Mouse (Mus musculus): ENCODE results near the gene Plekhg5. TPM values are rescaled to one million over a fixed set of nuclear protein-coding genes. Genes with fewer than 3 reads are reported as not detected.
A peak's percentile ranks its signal among the peaks of the same experiment; 100 is the strongest.

Plekhg5 gene
- polyA plus RNA-seq, 1 experiment, result 11.8 TPM

GRCm38 (mm10) chr4:152086505-152087210 lies 14.4 kb downstream of the Plekhg5 start:
- peak overlapping the region; percentile 5 for H3K4me3 ChIP-seq (replicated peaks; ENCODE audit: insufficient read depth, low read depth, low read length)
- no peaks in the 10 kb centered on the region; the same call in 1 of the 2 replicates for H3K27me3 ChIP-seq (ENCODE audit: control insufficient read depth, insufficient read depth, low read length)
- no peak for DNase-seq
- WGBS, result 1% methylated on average over 82 of the region's 92 CpGs
- TF ChIP-seq CTCF (IDR thresholded peaks at IDR 0.05; ENCODE audit: borderline replicate concordance, insufficient read depth, low read depth, low read length) (no peak), POLR2A (IDR thresholded peaks at IDR 0.05; ENCODE audit: borderline replicate concordance, insufficient read depth, low read length) (no peak)
- no peaks in the 10 kb centered on the region; the same call in 1 of the 2 replicates for H3K4me1 ChIP-seq (ENCODE audit: control insufficient read depth, insufficient read depth, low read length)
- no peak overlapping the region for H3K27ac ChIP-seq (ENCODE audit: insufficient read depth, low read length)

DNA sequence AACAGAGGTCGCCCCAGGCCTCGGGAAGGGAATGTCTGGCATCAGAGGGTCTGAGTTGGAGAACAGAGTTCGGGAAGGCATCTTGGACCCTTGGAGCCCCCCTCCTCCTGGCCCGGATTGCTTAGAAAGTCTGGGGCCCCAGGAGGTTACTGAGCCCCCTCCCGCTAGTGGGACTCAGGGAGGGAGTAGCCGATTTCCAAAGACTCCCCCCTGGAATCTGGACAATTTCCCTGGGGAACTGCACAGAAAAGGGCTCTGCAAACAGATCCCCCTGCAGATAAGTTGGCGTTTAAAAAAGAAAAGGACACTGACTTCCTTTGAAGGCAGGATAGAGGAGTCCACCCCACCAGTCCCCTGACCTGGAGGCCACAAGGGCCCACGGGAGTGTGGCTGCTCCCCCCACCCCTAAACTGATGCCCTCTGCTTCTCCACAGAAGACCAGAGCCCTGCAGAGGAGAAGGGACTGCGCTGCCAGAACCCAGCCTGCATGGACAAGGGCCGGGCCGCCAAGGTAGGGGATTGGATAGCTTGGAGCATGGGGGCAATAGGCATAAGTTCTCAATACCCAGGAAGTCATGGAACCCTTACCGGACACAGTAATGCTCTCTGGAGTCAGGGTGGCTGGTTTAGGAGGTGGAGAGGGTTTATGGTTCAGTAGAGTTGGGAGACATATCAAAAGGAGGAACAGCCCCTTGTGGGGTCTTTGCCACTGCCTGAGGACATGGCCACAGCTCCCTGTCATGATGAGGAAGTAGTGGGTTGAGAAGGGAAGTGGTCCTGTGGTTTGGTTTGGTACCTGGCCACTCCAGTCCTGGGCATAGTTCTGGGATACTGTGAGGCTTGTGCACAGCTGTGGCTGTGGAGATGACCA lies 15.1 kb downstream of the Plekhg5 start:
- 21% methylated on average over 12 of the region's 12 CpGs for WGBS

GRCm38 (mm10) chr4:152088133-152088532 lies 15.8 kb downstream of the Plekhg5 start:
- Histone ChIP-seq H3K27me3 (ENCODE audit: control insufficient read depth, insufficient read depth, low read length) (no peaks in the 10 kb centered on the region; the same call in 1 of the 2 replicates), H3K4me3 (replicated peaks; ENCODE audit: insufficient read depth, low read depth, low read length) (no peak overlapping the region)

More for the DNA sequence above, 15.1 kb downstream of the Plekhg5 start:
- Histone ChIP-seq H3K27ac (ENCODE audit: insufficient read depth, low read length) (no peak overlapping the region), H3K4me3 (replicated peaks; ENCODE audit: insufficient read depth, low read depth, low read length) (peak overlapping the region; percentile 5), H3K27me3 (ENCODE audit: control insufficient read depth, insufficient read depth, low read length) (no peaks in the 10 kb centered on the region; the same call in 1 of the 2 replicates), H3K4me1 (ENCODE audit: control insufficient read depth, insufficient read depth, low read length) (no peaks in the 10 kb centered on the region; the same call in 1 of the 2 replicates)
- no peak for TF ChIP-seq CTCF (IDR thresholded peaks at IDR 0.05; ENCODE audit: borderline replicate concordance, insufficient read depth, low read depth, low read length)
- no peak for TF ChIP-seq POLR2A (IDR thresholded peaks at IDR 0.05; ENCODE audit: borderline replicate concordance, insufficient read depth, low read length)
- no peak for DNase-seq

DNA sequence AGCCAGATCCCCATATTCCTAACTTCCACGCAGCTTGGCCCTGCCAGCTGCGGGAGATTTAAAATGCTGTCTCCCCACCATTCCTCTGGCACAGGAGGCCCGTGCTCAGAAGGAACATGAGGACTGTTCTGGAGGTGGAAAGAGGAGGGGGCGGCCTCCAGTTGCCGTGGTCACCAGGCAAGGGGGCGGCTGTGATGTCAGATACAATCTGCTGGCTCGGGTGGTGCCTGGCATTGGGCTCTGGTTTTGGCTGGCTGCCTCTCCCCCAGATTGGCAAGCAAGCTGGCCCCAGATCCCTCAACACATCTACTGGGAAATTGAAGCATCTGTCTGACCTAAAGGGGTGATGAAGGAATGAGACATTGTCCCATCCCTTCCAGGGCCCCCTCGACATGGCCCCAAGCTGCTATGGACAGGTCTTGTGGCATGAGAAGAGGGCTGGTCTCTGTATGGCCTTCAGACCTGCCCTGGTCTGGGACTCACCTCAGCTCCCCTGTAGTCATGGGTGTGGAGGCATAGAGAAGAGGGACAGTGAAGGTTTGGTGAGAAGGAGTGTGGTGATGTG lies 16.3 kb downstream of the Plekhg5 start:
- no peak for DNase-seq
- Histone ChIP-seq H3K27me3 (ENCODE audit: control insufficient read depth, insufficient read depth, low read length) (no peaks in the 10 kb centered on the region; the same call in 1 of the 2 replicates), H3K4me1 (ENCODE audit: control insufficient read depth, insufficient read depth, low read length) (no peaks in the 10 kb centered on the region; the same call in 1 of the 2 replicates), H3K27ac (ENCODE audit: insufficient read depth, low read length) (no peak overlapping the region), H3K4me3 (replicated peaks; ENCODE audit: insufficient read depth, low read depth, low read length) (no peak overlapping the region)
- 29% methylated on average over 8 of the region's 8 CpGs for WGBS
- TF ChIP-seq POLR2A (IDR thresholded peaks at IDR 0.05; ENCODE audit: borderline replicate concordance, insufficient read depth, low read length) (no peak), CTCF (IDR thresholded peaks at IDR 0.05; ENCODE audit: borderline replicate concordance, insufficient read depth, low read depth, low read length) (no peak)

More at GRCm38 (mm10) chr4:152088133-152088532, 15.8 kb downstream of the Plekhg5 start:
- no peaks in the 10 kb centered on the region; the same call in 1 of the 2 replicates for H3K4me1 ChIP-seq (ENCODE audit: control insufficient read depth, insufficient read depth, low read length)
- 9% methylated on average over 4 of the region's 4 CpGs for WGBS
- TF ChIP-seq CTCF (IDR thresholded peaks at IDR 0.05; ENCODE audit: borderline replicate concordance, insufficient read depth, low read depth, low read length) (no peak), POLR2A (IDR thresholded peaks at IDR 0.05; ENCODE audit: borderline replicate concordance, insufficient read depth, low read length) (no peak)
- no peak for DNase-seq
- no peak overlapping the region for H3K27ac ChIP-seq (ENCODE audit: insufficient read depth, low read length)

- Histone ChIP-seq H3K4me1 (ENCODE audit: control insufficient read depth, insufficient read depth, low read length) (no peaks in the 10 kb centered on the region; the same call in 1 of the 2 replicates), H3K27me3 (ENCODE audit: control insufficient read depth, insufficient read depth, low read length) (no peaks in the 10 kb centered on the region; the same call in 1 of the 2 replicates), H3K27ac (ENCODE audit: insufficient read depth, low read length) (no peak overlapping the region), H3K4me3 (replicated peaks; ENCODE audit: insufficient read depth, low read depth, low read length) (no peak overlapping the region)
- TF ChIP-seq POLR2A (IDR thresholded peaks at IDR 0.05; ENCODE audit: borderline replicate concordance, insufficient read depth, low read length), result no peak
- no peak for TF ChIP-seq CTCF (IDR thresholded peaks at IDR 0.05; ENCODE audit: borderline replicate concordance, insufficient read depth, low read depth, low read length)
- WGBS, result 86% methylated on average over 9 of the region's 9 CpGs
- no peak for DNase-seq
Measured at GRCm38 (mm10) chr4:152090191-152090590, 17.9 kb downstream of the Plekhg5 start.

DNA sequence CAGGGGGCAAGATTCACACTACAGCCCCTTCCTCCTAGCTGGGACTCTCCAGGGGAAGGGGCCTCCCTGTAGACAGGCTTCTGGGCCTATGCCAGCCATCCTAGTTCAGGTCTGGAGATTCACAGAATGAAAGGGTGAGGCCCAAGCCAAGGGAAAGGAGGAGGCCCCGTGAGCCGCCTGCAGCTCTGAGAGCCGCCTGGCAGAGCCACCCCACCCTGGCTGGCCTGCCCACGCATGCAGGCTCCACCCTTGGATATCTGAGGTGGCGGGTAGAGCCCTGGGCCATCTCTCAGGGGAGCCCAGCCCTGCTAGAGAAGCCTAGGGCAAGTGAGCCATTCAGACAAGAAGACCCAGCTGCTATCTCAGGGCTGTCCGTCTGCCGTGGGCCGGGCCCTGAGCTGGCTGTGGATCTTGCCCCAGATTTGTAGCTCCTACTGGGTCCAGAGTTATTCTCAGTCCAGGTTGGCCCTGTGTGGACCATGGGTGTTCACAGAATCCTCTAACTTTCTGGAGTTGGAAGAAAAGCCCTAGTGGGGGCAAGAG lies 20.5 kb downstream of the Plekhg5 start:
- DNase-seq, result no peak
- Histone ChIP-seq H3K27me3 (ENCODE audit: control insufficient read depth, insufficient read depth, low read length) (no peaks in the 10 kb centered on the region), H3K27ac (ENCODE audit: insufficient read depth, low read length) (no peak overlapping the region), H3K4me1 (ENCODE audit: control insufficient read depth, insufficient read depth, low read length) (peaks cover 1% of the 10 kb centered on the region; the same call in 1 of the 2 replicates), H3K4me3 (replicated peaks; ENCODE audit: insufficient read depth, low read depth, low read length) (no peak overlapping the region)
- TF ChIP-seq POLR2A (IDR thresholded peaks at IDR 0.05; ENCODE audit: borderline replicate concordance, insufficient read depth, low read length) (no peak), CTCF (IDR thresholded peaks at IDR 0.05; ENCODE audit: borderline replicate concordance, insufficient read depth, low read depth, low read length) (no peak)
- 48% methylated on average over 8 of the region's 8 CpGs for WGBS

DNA sequence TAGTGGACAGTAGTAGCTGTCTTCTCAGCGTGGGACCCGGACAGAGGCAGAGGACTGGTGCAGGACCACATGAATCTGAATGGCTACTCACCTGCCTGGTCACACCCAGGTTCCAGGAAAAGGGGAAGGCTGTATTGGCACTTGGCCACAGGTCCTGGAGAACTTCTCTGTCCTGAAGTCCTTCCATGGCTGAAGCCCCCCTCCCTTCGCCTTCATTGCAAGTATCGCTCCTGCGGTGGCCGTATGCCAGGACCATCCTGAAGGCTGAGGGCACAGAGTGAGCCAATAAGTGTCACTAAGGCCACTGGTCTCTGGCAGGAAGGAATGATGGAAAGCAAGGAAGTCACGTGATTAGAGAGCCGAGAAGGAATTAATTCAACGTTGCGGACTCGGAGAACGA lies 21.9 kb downstream of the Plekhg5 start:
- WGBS, result 63% methylated on average over 12 of the region's 12 CpGs
- no peak for DNase-seq
- peaks cover 7% of the 10 kb centered on the region for H3K4me1 ChIP-seq (ENCODE audit: control insufficient read depth, insufficient read depth, low read length)
- no peak for TF ChIP-seq POLR2A (IDR thresholded peaks at IDR 0.05; ENCODE audit: borderline replicate concordance, insufficient read depth, low read length)
- no peak for TF ChIP-seq CTCF (IDR thresholded peaks at IDR 0.05; ENCODE audit: borderline replicate concordance, insufficient read depth, low read depth, low read length)
- no peaks in the 10 kb centered on the region for H3K27me3 ChIP-seq (ENCODE audit: control insufficient read depth, insufficient read depth, low read length)
- no peak overlapping the region for H3K27ac ChIP-seq (ENCODE audit: insufficient read depth, low read length)
- no peak overlapping the region for H3K4me3 ChIP-seq (replicated peaks; ENCODE audit: insufficient read depth, low read depth, low read length)

Measured in cerebellum, adult 2 months (tissue).